Mouse (Mus musculus) ES-Bruce4 (cell line): ENCODE measurements around the gene Emc6.

Source experiments
- CTCF ChIP-seq: IDR thresholded peaks from one replicate; pipeline ENCODE4 v1.8.1; 2011; ENCODE audit warnings: low read depth, low read length
- EP300 ChIP-seq: IDR thresholded peaks from 2 replicates; pipeline ENCODE4 v1.6.1; 2011; ENCODE audit warnings: low read depth, low read length; ENCODE audit not compliant: insufficient read depth
- POLR2A ChIP-seq: IDR thresholded peaks from one replicate; pipeline ENCODE4 v1.8.1; 2011; ENCODE audit warnings: low read length; ENCODE audit not compliant: insufficient read depth

- TF ChIP-seq CTCF (no peak), POLR2A (no peak), EP300 (no peak)
These were observed 1.1 kb upstream of the Emc6 start for GRCm38 (mm10) chr11:73177895-73178294.
